Mouse (Mus musculus): Measurements from ENCODE around the gene Ugt1a8. TPM values are rescaled to one million over a fixed set of nuclear protein-coding genes. Genes with fewer than 3 reads are reported as not detected.

Gene Ugt1a8
- polyA plus RNA-seq, 1 experiment from 2014 or later: 0.05 TPM

- Histone ChIP-seq H3K9me3 (replicated peaks; ENCODE audit: low read length) (peaks cover 38% of the 10 kb centered on the region), H3K4me2 (ENCODE audit: low read length) (no peak overlapping the region), H3K9ac (ENCODE audit: low read depth, low read length) (no peak overlapping the region), H3K36me3 (ENCODE audit: insufficient read depth, low read length) (no peaks in the 10 kb centered on the region), H3K27me3 (ENCODE audit: insufficient read depth, low read length) (no peaks in the 10 kb centered on the region), H3K4me3 (replicated peaks; ENCODE audit: low read depth, low read length) (no peak overlapping the region), H3K27ac (no peak overlapping the region), H3K4me1 (replicated peaks; ENCODE audit: insufficient read depth, low read length) (no peaks in the 10 kb centered on the region)
- no peak for TF ChIP-seq CTCF (IDR thresholded peaks at IDR 0.05; ENCODE audit: low read depth)
- DNase-seq (ENCODE audit: low spot score) (no peak), ATAC-seq (replicated peaks; ENCODE audit: low FRiP score, low read depth) (no peak)
- WGBS: 44% methylated on average over 2 of the region's 2 CpGs
Measured at GRCm38 (mm10) chr1:88247660-88248059, 160.0 kb downstream of the Ugt1a8 start.

GRCm38 (mm10) chr1:88248658-88249057 is 161.0 kb downstream of the Ugt1a8 start:
- no peak overlapping the region for H3K4me2 ChIP-seq (ENCODE audit: low read length)
- ATAC-seq (replicated peaks; ENCODE audit: low FRiP score, low read depth): no peak
- TF ChIP-seq CTCF (IDR thresholded peaks at IDR 0.05; ENCODE audit: low read depth): no peak
- no peak overlapping the region for H3K27ac ChIP-seq
- H3K36me3 ChIP-seq (ENCODE audit: insufficient read depth, low read length): no peaks in the 10 kb centered on the region
- no peak overlapping the region for H3K9ac ChIP-seq (ENCODE audit: low read depth, low read length)
- 70% methylated on average over 4 of the region's 4 CpGs for WGBS
- H3K9me3 ChIP-seq (replicated peaks; ENCODE audit: low read length): peaks cover 38% of the 10 kb centered on the region
- no peak overlapping the region for H3K4me3 ChIP-seq (replicated peaks; ENCODE audit: low read depth, low read length)
- H3K27me3 ChIP-seq (ENCODE audit: insufficient read depth, low read length): no peaks in the 10 kb centered on the region
- H3K4me1 ChIP-seq (replicated peaks; ENCODE audit: insufficient read depth, low read length): no peaks in the 10 kb centered on the region
- DNase-seq (ENCODE audit: low spot score): no peak

- Histone ChIP-seq H3K27ac (no peak overlapping the region), H3K36me3 (ENCODE audit: insufficient read depth, low read length) (no peaks in the 10 kb centered on the region)
- no peak for ATAC-seq (replicated peaks; ENCODE audit: low FRiP score, low read depth)
Measured at GRCm38 (mm10) chr1:88249596-88249995, 162.0 kb downstream of the Ugt1a8 start.

GRCm38 (mm10) chr1:88250023-88250422 is 162.4 kb downstream of the Ugt1a8 start:
- H3K4me2 ChIP-seq (ENCODE audit: low read length): no peak overlapping the region
- no peak overlapping the region for H3K27ac ChIP-seq
- no peak overlapping the region for H3K4me3 ChIP-seq (replicated peaks; ENCODE audit: low read depth, low read length)
- H3K9me3 ChIP-seq (replicated peaks; ENCODE audit: low read length): peaks cover 35% of the 10 kb centered on the region
- 83% methylated on average over 5 of the region's 5 CpGs for WGBS
- no peak for DNase-seq (ENCODE audit: low spot score)
- TF ChIP-seq CTCF (IDR thresholded peaks at IDR 0.05; ENCODE audit: low read depth): no peak
- no peaks in the 10 kb centered on the region for H3K27me3 ChIP-seq (ENCODE audit: insufficient read depth, low read length)
- ATAC-seq (replicated peaks; ENCODE audit: low FRiP score, low read depth): no peak
- no peak overlapping the region for H3K9ac ChIP-seq (ENCODE audit: low read depth, low read length)
- no peaks in the 10 kb centered on the region for H3K36me3 ChIP-seq (ENCODE audit: insufficient read depth, low read length)
- no peaks in the 10 kb centered on the region for H3K4me1 ChIP-seq (replicated peaks; ENCODE audit: insufficient read depth, low read length)

More at GRCm38 (mm10) chr1:88249596-88249995, 162.0 kb downstream of the Ugt1a8 start:
- DNase-seq (ENCODE audit: low spot score): no peak
- Histone ChIP-seq H3K9me3 (replicated peaks; ENCODE audit: low read length) (peaks cover 38% of the 10 kb centered on the region), H3K4me1 (replicated peaks; ENCODE audit: insufficient read depth, low read length) (no peaks in the 10 kb centered on the region), H3K27me3 (ENCODE audit: insufficient read depth, low read length) (no peaks in the 10 kb centered on the region), H3K4me2 (ENCODE audit: low read length) (no peak overlapping the region), H3K9ac (ENCODE audit: low read depth, low read length) (no peak overlapping the region), H3K4me3 (replicated peaks; ENCODE audit: low read depth, low read length) (no peak overlapping the region)
- WGBS: 75% methylated on average over 7 of the region's 7 CpGs
- no peak for TF ChIP-seq CTCF (IDR thresholded peaks at IDR 0.05; ENCODE audit: low read depth)

GRCm38 (mm10) chr1:88253106-88253505 is 165.5 kb downstream of the Ugt1a8 start:
- Histone ChIP-seq H3K4me2 (ENCODE audit: low read length) (no peak overlapping the region), H3K4me1 (replicated peaks; ENCODE audit: insufficient read depth, low read length) (no peaks in the 10 kb centered on the region), H3K9ac (ENCODE audit: low read depth, low read length) (no peak overlapping the region), H3K36me3 (ENCODE audit: insufficient read depth, low read length) (no peaks in the 10 kb centered on the region), H3K9me3 (replicated peaks; ENCODE audit: low read length) (peaks cover 17% of the 10 kb centered on the region), H3K4me3 (replicated peaks; ENCODE audit: low read depth, low read length) (no peak overlapping the region), H3K27ac (no peak overlapping the region), H3K27me3 (ENCODE audit: insufficient read depth, low read length) (no peaks in the 10 kb centered on the region)
- WGBS: 62% methylated on average over 8 of the region's 8 CpGs
- ATAC-seq (replicated peaks; ENCODE audit: low FRiP score, low read depth) (0 out of 2 replicates have a peak, but pooled peaks have one; percentile 8), DNase-seq (ENCODE audit: low spot score) (no peak)
- no peak for TF ChIP-seq CTCF (IDR thresholded peaks at IDR 0.05; ENCODE audit: low read depth)

- Histone ChIP-seq H3K27ac (no peak overlapping the region), H3K4me1 (replicated peaks; ENCODE audit: insufficient read depth, low read length) (no peaks in the 10 kb centered on the region), H3K4me3 (replicated peaks; ENCODE audit: low read depth, low read length) (no peak overlapping the region), H3K27me3 (ENCODE audit: insufficient read depth, low read length) (no peaks in the 10 kb centered on the region), H3K36me3 (ENCODE audit: insufficient read depth, low read length) (no peaks in the 10 kb centered on the region), H3K4me2 (ENCODE audit: low read length) (no peak overlapping the region), H3K9ac (ENCODE audit: low read depth, low read length) (no peak overlapping the region), H3K9me3 (replicated peaks; ENCODE audit: low read length) (peaks cover 17% of the 10 kb centered on the region)
- WGBS: 70% methylated on average over 6 of the region's 6 CpGs
- DNase-seq (ENCODE audit: low spot score) (no peak), ATAC-seq (replicated peaks; ENCODE audit: low FRiP score, low read depth) (no peak)
- TF ChIP-seq CTCF (IDR thresholded peaks at IDR 0.05; ENCODE audit: low read depth): no peak
Measured at GRCm38 (mm10) chr1:88253540-88253939, 165.9 kb downstream of the Ugt1a8 start.
